Mouse (Mus musculus) lung, postnatal 14 days (tissue): Measurements from ENCODE around the gene Cxcr5.
"Not testable (repeated sequence)": the region's sequence is repeated elsewhere in the genome, so short reads cannot be mapped to it uniquely, and the experiment has no call there.

ENCODE experiments used
- DNase-seq: peaks from one replicate; pipeline ENCODE4 v3.0.0; 2021

Gene Cxcr5

DNA sequence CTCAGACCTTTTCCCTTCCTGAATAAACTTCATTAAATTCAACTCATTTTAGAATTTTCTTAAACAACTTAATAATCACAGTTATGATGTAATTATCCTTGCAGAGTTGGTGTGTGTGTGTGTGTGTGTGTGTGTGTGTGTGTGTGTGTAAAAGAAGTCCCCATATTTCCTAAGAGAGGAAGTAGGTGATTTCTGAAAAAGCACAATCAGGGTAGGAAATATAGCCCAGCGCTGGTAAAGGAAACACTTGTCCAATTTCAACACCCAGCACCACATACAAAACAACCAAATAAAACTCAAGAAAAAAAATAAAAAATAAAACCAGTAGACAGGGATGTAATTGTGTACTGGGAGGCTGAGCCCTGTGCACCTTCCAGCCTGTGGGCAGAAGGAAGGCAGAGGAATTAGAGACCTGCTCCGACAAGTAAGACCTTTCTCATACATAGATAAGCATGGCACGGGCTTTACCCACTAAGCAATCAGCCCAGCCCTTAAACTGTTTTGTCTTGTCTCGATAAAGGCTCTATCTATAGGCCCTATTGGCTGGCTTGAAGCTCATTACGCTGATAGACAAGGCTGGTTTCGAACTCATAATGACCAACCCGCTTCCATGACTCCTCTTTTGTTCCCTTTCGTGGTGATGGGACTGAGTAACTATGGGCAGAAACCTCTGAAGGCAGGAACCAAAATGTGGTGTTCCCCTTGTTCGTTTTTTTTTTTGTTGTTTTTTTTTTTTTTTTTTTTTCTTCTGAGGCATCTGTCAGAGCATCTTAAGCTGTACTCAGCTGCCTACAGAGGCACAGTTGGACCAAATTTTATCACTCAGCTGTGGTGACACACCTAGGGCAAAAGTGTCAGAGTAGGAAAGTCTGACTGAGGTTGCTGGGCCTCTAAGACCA, 25.8 kb upstream of the Cxcr5 start:
- DNase-seq, result no peak

DNA sequence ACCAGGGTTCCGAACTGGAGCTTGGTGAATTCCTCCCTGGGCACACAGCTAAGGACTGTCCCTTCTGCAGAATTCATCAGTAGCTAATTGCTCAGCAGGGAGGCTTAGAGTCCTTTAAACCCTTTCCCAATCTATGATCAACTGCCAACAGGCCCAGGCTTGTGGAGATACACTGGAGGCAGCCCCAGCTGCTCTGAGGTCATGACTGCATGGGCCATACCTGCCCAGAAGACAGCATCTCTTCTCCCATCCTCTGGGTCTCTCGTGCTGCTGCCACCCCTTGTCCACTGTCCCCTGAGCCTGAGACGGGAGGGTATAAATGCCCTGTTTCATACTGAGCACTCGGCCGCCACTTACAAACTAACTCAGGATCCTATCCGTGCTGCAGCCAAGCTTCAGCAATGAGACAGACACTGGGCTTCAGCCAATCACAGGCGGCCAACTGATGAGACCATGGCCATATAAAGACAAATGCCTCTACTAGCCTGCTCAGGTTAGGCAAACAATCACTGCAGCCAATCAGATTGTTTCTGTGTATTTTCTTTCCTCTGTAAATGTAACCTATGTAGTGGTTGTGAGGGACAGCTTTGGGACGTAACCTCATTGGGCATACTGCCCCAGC, 25.1 kb upstream of the Cxcr5 start:
- DNase-seq, result no peak

DNA sequence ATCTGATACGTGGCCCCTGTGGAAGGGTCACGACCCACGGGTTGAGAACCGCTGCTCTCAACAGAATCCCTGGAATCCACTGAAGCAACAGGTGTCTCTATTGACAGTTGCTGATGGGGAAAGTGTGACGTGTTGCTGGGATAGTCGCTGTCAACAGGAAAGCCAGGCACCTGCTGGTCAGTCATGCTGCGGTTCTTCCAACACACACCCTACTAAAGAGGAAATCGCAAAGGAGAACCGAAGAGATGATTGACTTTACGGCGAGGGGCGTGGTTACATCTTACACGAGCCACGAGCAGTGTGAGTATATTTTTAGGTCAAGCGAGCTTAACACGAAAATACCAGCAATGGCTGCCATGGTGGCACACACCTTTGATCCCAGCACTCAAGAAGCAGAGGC, 20.7 kb upstream of the Cxcr5 start:
- DNase-seq, result peak; percentile 35

DNA sequence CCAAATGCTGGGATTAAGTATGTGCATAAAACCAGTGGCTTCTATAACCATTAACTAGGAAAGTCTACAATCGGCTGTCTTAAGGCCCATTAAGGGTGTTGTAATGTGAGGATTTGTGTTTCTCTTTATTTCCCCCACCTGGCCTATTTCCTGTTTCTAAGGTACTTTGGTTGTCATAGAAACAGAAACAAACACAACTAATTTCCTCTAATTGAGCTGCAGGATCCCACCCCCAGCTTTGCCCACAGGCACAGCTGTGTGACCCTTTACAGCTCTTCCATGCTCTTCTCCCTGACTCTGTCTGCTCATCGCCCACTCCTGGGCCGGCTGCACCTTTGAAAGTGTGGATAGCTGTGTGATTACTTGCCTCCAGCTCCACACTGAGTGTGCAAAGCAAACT, 19.7 kb upstream of the Cxcr5 start:
- DNase-seq, result no peak

DNA sequence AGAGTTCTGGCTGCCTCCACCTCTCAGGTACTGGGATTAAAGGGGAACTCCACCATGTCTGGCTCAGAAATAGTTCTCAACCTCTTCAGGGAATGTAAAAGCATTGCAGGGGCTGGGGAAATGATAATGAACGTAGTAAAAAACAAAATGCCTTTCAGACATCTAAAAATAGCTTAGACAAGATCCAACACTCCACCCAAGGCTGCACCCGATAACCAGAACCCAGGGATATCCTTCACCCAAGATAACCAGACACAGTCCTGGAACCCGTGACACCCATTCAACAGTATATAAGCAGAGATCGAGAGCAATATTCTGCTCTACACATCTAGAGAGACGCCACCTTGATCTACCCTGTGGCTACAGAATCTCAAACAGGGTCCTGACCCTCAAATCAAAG, 18.4 kb upstream of the Cxcr5 start:
- no peak for DNase-seq

DNA sequence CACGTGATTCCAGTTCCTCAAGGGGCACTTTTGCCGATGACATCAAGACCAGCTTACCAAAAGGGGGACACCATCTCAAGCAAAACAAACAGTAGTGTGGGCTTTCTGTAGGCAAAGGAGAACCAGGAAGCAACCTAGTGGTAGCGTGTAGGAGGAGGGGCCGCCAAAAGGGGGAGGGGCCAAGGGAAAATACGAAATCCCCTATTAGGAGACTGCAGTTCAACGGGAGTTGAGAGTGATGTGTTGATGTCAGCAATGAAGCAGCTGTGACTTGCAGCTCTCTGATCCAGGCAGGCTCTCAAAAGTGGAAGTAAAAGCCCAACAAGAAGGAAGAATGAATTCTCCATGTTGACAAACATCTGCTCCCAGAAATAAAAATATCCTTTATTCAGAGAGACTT, 17.7 kb upstream of the Cxcr5 start:
- peak; percentile 74 for DNase-seq

DNA sequence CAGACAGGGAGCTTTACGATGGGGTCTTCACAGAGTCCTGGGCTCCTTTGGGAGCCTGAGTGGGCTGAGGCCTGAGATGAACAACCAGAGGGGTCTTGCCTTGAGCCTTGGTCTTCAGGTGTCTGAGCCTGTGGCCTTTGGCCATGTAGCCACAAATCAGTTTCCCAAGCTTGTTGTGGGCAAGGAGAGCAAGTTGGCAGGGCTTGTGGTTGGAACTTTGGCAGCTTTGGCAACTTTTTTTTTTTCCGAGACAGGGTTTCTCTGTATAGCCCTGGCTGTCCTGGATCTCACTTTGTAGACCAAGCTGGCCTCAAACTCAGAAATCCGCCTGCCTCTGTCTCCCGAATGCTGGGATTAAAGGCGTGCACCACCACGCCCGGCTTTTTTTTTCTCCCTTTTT, 14.4 kb upstream of the Cxcr5 start:
- not testable (repeated sequence) for DNase-seq

DNA sequence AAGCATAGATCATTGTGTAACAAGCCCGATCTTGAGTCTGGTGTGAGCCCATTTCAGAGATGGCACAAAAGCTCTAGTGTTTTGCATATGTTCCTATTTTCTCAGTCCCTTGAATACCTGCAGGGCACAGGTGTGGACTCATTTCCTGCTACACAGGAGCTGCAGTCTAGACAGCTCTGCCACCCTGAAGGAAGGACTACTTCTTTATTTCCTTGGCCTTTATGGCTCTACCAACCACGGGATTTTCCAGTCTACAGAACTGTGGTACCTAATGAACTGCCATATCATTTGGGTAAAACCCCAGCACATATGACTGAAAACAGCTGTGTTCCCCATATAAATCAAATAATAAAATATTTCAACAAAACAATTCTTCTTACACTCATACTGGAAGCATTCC, 13.4 kb upstream of the Cxcr5 start:
- no peak for DNase-seq

DNA sequence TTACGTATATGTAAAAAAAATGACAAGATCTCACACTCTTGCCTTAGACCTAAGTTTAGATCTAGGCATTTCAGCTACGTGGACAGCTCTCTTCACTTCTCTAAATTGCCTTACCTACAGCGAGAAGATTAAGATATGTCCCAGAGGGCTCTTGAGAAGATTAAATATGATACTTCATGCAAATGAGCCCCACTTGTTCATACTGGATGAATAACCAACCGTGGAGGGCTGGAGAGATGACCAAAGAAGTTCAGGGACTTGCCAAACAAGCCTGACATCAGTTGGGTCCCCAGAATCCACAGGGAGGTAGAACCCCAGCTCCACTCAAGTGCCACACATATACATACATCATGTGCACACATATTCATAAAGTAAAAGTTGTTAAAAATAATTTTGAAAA, 11.6 kb upstream of the Cxcr5 start:
- DNase-seq, result no peak

DNA sequence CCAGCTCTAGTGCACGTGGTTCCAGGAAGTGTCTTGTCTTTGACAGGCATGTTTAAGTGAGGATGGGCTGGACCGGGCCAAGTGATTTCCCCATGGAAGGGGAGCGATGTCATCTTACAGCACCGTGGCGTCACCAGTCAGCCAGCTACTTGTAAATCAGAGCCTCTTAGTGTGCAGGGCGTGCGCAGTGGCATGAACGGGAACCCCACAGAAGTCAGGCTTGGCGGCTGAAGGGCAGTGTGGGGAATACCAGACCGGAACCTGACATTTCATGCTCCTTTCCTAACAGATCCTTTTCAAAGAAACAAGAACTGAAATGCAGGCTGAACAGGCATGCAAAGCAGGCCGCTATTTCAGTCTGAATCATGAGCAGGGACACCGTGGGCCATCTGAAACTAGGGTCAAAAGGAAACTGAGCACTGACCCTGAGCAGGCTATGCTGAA, 9.3 kb upstream of the Cxcr5 start:
- DNase-seq, result no peak

DNA sequence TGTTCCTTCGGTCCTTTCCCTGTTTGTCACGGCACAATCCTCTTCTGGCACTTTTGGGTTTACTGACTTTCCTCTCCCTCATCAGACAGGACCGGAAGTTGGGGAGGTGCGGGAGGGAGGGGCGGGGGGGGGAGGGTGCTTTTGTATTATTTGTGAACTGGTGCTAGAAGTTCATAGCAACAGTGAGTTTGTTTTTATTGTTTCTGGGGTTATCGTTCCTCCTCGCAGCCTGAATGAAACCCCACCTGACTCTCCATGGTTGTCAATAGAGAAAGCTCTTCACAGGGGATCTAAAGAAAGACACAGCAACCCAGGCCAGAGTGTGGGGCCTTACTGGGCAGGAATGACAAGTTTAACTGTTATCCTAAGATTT, 6.4 kb upstream of the Cxcr5 start:
- no peak for DNase-seq

DNA sequence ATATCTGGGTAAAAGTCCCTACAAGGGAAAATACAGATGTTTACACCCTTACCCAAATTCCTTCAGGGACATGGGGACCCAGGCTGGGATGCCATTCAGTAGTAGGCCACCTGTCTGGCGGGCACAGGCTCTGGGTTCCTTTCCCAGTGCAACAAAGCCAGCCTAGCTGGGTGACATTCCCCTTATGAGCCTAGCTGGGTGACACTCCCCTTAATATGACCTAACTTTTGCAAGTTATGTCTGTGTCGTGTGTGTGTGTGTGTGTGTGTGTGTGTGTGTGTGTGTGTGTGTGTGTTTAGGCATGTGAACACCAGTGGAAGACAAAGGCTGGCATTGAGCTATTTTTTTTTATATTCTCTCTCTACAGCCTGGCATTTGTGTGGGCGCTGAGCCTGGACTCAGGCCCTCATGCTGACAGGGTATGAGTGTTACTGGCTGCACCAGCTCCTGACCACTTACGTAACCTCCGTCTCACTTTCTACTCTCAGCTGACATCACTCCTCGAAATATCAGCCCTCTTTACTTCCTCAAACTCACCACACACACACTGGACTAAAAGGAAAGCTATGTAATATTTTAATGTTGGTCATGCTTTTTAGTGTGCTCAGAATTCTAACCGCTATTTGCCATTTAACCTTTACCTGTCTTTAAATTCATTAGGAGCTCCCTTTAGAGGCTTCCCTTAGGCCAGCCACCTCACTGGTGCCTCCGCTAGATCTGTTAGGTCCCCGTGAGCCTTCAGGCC, 5.8 kb upstream of the Cxcr5 start:
- peak; percentile 31 for DNase-seq

DNA sequence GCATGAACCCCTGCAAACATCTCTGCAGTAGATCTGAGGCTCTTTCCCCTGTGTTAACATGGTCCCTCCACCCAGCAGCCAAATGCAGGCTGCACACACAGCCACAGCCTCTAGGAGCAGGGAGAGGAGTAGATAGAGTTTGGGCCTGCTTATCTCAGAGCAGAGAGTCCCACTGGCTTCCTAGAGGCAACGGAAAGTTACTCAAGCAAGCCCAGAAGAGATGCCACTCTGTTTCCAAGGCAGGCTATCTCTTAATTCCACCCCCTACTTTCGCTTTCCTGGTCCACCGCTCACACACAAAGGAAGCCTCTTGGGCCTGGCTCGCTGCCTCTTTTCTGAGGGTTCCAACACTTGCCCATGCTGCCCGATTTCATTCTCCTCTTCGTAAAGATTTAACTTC, 3.7 kb upstream of the Cxcr5 start:
- no peak for DNase-seq

DNA sequence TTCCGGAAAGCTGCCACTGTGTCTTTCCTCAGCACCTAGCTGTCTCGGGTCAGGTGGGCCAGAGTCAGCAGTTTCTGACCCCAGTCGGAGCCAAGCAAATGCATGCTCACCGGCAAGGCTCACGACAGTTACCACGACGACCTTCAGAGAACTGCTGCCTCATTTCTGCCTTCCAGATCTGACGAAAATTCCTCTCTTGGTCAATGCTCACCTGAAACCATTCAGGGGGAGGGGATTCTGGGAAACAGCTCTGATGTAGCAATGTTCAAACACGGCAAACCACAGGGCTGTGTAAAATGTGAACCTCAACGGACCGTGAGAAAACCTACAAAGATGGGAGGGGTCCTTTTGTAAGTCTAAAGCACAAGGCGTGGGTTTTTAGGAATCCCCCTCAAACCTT, 1.3 kb upstream of the Cxcr5 start:
- no peak for DNase-seq

DNA sequence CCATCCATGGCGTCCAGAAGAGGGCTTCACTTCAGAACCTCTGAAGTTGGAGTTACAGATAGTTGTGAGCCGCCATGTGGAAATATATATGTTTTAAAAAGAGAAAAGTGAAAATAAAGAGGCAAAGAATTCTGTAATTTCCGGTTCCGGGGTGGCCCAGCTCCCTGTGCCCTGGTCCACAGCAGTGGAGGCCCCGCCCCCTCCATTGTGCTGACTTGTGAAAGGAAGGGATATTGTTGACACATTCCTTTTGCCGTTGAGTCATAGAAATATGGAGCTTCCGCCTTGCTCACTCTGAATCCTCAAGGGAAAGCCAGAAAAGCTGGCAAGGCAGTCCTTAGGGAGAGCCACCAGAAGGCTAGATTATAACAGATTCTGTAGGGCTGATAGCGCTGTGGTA, 9.5 kb downstream of the Cxcr5 start:
- peak; percentile 69 for DNase-seq

DNA sequence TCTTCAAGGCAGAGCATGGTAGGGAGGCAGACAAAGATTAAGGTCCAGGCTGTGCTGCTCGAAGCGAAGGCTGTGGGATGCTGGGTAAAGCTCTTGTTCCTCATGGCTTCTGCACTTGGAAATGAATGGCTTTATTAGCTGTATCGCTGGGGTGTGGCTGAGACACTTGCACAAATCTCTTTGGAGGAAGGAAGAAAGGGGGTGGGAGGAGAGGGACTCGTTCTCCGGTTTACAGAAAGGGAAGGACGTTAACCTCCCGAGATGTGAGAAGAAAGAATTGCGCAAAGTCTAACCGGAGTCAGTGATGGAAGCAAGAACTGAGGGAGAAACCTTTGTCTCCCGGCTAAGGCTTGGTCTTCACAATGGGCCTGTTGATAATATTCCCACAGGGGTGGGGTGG, 10.5 kb downstream of the Cxcr5 start:
- DNase-seq, result no peak

DNA sequence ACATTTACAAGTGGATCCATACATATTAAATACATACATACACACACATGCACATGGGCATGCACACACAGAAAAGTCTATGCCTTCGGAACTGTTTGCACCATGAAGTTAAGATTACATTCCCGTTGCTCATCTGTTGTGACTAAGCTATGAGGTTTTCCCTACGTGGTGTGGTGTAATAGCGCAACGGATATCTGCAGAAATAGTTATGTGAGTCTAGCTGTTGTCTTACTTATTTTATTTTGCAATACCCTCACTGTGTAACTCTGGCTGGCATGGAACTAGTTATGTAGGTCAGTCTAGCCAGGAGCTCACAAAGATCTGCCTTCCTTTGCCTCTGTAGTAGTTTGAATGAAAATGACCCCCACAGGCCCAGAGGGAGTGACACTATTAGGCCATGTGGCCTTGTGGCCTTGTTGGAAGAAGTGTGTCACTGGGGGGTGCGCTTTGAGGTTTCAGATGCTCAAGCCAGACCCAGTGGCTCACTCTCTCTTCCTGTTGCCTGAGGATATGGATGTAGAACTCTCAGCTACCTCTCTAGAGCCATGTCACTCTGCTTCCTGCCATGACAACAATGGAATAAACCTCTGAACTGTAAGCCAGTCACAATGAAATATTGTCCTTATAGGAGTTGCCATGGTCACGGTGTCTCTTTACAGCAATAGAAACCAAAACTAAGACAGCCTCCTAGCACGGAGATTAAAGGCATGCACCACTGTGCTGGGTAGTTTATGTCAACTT, 13.1 kb downstream of the Cxcr5 start:
- no peak for DNase-seq

DNA sequence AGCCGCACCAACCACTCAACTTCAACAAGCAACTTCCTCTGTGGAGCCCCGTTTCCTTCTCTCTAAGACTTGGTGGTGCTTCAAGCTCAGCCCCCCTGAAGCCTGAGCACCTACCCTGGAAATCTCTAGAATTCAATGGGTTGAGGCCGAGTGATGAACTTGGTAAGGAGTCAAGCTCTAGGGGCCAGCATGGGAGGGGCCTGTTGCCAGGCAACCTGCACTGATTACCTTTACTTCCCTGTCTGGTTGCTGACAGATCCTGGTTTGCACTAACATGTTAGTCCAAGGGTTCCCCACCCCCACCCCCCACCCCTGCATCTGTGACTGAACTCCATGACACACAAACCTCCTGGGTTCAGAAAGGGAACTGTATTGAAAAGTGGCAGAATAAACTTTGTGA, 16.7 kb downstream of the Cxcr5 start:
- DNase-seq, result no peak

DNA sequence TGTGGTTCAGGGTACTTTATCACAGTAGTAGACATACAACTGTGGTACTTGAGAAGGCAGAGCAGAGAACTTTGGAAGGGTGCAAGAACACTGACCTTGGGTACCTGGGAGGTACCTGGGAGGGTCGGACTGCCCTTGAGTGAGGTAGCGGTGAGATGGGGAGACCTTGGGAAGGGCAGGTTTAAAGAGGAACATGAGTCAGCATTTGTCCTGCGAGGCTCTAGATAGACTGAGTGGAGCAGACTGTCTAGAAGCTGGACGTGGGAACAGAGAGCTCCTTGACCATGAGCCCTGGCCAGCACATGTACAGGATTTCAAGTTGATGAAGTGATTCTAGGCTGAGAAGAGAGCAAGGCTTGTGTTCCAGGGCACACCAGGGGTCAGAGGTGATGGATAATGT, 19.3 kb downstream of the Cxcr5 start:
- no peak for DNase-seq

DNA sequence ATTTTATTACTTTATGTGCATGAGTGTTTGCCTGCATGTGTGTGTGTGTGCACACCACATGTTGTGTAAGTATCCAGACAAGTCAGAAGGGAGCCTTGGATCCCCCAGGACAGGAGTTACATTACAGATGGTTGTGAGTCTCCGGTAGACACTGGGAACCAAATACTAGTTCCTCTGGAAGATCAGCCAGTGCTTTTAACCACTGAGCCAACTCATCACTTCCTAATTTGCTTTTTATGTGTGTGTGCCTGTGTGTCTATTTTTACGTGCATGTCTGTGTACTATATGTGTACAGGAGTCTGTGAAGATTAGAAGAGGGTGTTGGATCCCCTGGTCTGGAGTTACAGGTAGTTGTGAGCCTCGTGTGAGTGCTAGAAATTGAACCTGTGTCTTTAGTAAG, 21.0 kb downstream of the Cxcr5 start:
- no peak for DNase-seq

DNA sequence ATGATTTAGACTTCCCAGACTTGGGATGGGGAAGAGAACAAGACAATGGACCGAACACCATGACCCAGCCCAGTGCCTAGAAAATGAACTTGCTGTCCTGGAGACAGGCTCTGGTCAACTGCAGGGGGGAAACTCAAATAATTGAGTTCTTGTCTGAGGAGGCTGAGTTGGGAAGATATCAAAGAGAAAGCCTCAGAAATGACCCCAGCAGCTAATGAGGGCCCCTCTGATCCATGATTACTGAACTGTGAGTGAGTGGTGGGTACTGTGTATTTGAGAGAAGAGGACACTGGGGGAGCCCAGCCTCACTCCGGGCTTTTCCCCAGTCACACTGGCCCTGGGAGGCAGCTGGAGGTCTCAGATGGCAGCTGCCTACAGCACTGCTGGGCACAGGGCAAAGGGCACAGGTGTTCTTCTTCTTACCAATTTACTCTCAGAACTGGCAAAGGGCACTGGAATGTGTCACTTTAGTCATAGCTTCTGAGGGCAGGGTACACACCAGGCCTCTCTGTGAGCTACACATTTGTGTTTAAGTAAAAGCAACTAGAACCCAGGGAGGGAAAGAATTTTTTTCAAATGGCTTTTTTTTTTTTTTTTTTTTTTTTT, 21.8 kb downstream of the Cxcr5 start:
- no peak for DNase-seq

DNA sequence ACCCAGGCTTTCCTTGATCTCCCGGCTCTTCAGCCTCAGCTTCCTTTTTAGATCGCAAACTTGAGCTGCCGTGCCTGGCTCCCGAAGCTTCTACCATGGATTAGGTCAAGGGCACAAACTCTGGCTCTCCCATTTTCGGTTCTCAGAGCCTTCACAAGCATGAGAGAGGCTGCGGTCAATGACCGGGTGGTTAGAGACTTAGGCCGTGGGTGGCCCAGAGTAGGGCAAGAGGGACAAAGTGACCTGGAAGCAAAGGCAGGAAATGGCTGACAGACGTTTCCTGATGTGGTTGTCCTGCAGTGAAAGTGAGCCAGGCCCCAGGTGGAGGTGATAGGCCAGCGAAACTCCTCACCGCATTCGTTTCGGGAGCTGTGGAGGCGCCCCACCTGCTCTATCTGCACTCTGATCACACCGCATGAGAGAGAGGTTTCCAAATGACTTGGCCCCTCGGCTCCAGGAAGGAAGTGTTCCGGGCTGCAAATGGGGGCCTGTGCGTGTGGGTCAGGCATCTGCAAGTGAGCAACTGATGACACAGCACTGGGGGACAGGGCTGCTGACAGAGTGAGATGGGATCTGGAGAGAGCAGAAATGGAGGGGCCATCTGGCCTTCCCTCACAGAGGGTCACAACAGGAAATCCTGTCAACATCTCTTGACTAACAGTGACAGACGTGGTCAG, 23.9 kb downstream of the Cxcr5 start:
- DNase-seq, result no peak
